Mouse (Mus musculus): Measurements from ENCODE around the gene Zfp385a.
"Not testable (repeated sequence)": the region's sequence is repeated elsewhere in the genome, so short reads cannot be mapped to it uniquely, and the experiment has no call there.

Zfp385a gene

DNA sequence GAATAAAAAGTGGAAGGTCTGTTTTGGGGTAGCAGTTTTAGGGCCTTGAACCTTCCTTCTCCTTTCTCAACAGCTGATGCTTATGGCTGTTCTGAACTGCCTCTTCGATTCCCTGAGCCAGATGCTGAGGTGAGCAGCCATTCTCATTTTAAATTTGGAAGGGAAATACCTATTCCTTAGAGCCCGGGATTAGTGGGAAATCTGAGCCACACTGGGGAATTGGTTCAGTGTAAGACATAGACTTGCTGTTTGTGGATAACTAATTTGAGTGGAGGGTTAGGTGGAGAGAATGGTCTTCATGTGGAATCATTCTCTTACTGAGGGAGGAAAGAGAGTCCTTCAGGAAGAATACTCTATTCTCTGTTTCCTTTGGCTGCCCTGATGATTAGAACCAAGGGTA lies 45.2 kb downstream of the Zfp385a start:
- in situ Hi-C loops (cut with MboI, MseI): no loop called here

DNA sequence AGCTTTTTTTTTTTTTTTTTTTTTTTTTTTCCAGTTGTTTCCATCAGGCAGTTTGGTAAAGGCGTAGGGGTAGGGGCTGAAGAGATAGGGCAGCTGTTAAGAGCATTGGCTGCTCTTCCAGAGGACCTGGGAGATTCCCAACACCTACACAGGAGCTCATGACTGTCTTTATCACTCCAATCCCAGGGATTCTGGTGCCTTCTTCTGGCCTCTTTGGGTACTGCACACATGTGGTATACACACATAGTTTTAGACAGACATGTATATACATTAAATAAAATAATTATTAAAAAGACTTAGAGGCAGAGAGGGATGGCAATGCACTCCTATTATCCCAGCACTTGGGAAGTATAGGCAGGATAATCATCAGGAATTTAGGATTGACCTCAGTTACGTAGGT lies 46.5 kb downstream of the Zfp385a start:
- in situ Hi-C loops (cut with MboI, MseI): no loop called here

DNA sequence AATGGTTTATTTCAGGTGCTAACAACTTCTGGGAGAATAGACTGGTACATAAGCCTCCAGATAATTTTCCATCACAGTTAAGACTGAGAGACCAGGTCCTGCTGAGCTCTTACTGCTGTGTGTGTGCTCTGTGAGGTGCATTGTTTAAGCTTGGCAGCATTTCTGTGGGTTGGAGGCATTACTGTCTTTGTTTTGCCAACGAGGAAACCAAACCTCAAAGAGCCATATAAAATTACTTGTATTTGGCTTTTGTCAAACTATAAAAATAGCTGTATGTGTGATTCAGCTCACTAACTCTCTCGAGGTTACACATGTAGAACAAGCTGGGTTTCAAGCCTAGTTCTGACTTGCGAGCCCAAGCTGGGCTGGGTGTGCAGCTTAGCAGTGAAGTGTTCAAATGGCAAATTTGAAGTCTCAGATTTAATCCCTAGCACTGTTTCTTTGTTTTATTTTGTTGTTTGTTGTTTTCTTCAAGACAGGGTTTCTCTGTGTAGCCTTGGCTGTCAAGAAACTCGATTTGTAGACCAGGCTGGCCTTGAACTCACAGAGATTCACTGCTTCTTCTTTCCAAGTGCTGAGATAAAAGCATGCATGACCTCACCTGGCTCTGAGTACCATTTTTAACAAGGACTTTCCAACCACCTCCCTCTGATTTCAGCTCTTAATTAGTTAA lies 47.1 kb downstream of the Zfp385a start:
- in situ Hi-C loops (cut with MboI, MseI): no loop called here

DNA sequence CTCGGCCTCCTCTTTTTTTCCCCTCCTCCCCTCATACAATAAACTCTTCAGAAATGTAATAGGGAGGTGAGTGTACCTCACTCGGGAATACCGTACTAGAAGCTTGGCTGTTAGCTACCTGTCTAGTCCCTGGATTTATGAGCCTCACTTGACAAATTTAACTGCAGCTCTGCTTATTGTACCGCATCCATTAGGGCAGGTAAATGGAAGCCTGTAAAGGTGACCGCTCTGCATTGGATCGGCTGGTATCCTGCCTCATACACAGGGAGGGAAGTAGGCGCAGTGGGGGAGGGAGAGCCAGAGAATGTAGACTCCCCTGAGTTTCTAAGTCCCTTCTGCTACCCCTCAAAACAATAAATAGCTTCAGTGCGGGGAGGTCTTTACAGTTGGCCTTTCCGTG lies 49.0 kb downstream of the Zfp385a start:
- in situ Hi-C loops (cut with MboI, MseI): no loop called here

DNA sequence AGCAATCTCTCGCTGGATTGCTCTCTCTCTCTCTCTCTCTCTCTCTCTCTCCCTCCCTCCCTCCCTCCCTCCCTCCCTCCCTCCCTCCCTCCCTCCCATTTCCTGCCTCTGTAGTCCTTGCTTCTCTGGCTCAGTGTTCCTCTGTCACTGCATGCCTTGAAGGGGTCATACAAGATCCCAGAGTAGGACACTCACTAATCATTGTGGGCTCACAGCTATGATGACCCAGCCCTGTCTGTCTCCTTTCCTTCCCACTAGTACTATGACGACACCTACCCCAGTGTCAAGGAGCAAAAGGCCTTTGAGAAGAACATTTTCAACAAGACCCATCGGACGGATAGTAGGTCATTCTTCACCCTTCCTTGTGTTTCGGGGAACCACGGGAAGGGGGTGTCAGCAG lies 49.5 kb downstream of the Zfp385a start:
- in situ Hi-C loops (cut with MboI, MseI): no loop called here

DNA sequence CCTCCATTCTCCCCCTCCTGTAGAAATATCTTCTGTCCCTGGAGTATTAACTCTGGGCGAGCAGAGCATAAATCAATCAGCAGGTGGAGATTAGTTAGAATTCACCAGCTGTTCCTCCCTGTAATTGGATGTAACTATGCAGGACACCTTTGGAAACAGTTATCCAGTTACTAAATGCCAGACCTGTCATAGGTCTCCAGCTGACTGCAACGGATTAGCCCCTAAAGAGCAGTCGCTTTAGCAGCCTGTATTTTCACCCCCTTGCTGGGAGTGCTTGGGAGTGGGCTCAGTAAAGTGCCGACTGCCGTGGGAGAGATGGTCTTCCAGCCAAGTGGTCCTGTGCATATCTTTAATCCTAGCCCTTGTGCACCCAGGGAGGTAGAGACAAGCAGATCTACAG lies 50.3 kb downstream of the Zfp385a start:
- in situ Hi-C loops (cut with MboI, MseI): no loop called here

DNA sequence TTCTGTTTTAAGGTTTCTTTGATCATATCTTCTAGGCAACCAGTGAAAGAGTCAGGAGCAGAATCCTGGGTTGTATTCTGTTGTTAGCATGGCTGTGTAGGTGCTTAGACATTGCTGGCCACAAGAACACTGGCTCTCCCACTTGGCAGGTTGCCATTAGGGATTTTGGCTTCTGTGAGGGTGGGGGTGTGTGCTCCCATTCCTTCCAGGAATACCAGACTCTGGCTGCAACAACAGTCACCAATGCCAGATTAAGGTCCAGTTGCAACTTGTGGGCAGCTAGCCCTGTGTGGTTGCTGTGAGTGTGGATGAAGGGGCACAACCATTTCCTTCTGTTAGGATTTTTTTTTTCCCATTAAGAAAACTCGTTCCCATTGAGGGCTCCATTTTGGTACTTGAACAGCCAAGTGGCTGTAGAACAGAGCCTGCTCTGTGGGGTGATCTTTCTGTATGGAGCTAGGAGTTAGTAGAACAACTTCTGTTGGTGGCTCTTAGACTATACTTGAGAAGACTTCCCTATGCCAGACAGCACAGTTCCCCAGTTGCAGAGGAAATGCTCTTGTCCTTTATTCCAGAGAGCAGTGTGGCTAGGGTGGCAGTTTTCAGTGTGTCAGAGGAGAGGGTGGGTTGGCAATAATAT lies 54.0 kb downstream of the Zfp385a start:
- in situ Hi-C loops (cut with MboI, MseI): no loop called here

DNA sequence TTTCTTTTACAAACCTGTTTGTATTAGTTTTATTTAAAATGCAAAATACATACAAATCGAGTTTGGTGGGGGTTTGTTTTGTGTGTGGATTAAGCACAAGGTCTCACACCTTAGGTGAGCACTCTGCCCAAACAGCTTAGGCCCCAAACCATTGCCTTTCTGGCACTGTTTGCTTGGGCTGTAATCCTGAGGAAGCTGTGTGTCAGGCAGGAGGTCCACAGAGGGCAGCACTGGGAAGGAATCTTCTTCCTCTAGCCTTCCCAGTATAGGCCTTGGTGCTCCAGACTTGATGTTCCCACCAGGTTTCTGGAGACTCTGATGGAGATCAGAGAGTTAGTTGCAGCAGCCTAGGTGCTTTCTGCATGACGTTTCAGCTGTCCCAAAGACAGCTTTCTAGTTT lies 55.2 kb downstream of the Zfp385a start:
- in situ Hi-C loops (cut with MboI, MseI): no loop called here

DNA sequence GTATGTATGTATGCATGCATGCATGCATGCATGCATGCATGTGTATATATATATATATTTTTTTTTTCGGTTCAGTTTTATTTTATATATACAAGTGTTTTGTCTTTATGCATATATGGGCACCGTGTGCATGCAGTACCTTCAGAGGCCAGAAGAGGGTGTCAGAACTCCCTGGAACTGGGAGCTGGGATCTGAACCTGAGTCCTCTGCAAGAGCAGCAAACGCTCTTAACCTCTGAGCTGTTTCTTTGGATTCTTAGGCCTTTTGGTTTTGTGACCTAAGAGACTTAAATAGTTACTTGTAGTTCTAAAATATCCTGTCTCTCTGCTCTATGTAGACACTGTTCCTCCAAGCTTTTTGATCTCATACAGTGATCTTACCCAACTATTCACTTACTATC lies 55.8 kb downstream of the Zfp385a start:
- in situ Hi-C loops (cut with MboI, MseI): no loop called here

DNA sequence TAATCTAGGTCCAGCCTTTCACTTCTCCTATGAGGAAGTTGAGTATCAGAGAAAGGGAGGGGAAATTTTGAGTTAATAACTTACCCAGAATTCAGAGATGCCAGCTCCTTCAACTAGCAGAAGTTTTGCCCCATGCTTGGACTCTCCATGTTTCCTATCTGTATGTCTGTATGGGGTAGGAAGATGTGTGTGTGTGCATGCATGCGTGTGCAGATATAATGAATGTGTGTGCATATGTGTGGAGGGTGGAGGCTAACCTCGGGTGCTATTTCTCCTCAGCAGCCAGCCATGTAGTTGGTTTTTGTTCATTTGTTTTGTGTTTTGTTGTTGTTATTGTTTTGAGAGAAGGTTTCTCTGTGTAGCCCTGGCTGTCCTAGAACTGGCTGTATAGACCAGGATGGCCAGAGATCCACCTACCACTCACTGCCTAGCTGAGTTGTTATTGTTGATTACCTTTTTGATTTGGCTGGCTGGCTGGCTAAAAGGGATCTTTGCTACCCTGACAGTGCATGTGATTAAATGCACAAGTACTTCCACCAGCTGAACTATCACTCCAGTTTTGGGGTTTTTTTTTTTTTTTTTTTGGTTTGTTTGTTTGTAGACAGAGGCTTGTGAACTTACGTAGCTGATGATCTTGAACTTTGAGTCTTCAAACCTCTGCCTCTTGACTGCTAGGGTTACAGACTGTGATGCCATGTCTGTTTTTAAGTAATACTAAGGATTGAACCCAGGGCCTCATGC lies 58.3 kb downstream of the Zfp385a start:
- in situ Hi-C loops (cut with MboI, MseI): no loop called here

DNA sequence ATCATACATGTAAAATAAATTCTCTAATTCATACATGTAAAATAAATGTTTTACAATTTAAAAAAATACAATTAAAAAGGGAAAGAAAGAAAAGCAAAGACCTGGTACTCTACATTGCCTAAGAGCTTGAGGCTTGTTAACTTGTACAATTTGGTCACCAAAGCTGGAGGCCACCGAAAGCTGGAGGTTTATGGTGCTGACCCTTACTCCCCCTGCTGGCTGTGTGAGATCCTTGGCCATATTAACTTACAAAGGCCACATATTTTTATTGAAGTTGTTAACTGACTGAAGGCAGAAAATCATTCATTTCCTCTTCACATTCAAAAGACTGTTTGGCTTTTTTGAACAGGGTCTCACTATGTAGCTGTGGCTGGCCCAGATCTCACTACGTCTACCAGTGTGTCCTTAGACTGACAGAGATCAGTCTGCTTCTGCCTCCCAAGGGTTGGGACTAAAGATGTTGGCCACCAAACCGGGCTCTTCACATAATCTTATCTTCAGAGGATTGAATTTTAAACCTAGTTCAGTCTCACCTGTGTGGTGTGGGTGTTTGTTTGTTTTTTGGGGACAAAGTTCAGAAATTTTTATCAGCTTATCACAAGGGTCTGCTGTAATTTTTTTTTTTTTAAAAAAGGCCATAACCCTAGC lies 59.0 kb downstream of the Zfp385a start:
- in situ Hi-C loops (cut with MboI, MseI): no loop called here

DNA sequence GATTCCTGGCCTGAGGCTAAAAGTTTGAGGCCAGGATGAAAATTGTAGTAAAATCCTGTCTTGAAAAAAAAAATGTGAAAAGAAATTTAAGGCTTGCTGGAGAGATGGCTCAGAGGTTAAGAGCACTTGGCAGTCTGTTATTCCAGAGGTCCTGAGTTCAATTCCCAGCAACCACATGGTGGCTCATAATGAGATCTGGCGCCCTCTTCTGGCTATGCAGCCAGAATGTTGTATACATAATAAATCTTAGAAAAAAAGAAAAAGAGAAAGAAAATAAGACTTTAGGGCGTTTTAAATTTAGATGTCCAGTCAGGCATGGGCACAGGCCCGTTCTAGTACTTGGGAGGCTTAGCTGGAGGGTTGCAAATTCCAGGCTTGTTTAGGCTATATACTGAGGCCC lies 60.1 kb downstream of the Zfp385a start:
- in situ Hi-C loops (cut with MboI, MseI): no loop called here

DNA sequence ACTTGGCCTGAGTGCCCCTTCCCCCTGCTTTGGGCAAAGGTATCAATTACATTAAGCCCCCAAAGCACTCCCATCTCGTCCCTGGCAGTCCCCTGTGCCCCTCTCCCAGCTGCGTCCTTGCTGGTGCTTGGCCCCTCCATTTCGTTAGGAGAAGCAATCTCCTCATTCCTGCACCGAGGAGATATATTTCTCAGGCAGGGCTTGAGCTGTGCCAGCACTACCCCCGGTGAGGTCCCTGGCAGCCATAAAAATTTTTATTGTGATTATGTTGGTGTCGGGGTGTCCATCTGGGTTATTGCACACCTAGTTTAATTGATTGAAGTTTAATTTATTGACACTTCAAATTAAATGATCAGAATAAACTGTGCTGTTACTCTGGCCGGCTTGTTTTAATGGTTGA lies 61.9 kb downstream of the Zfp385a start:
- in situ Hi-C loops (cut with MboI, MseI): no loop called here

DNA sequence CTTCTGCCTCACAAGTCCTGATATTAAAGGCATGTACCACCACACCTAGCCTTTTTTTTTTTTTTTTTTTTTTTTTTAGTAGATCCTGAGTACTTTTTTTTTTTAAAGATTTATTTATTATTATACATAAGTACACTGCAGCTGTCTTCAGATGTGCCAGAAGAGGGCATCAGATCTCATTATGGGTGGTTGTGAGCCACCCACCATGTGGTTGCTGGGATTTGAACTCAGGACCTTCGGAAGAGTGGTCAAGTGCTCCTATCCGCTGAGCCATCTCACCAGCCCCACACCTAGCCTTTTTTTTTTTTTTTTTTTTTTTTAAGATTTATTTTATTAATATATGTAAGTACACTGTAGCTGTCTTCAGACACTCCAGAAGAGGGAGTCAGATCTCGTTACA lies 64.0 kb downstream of the Zfp385a start:
- in situ Hi-C loops (cut with MboI, MseI): not testable (repeated sequence)

DNA sequence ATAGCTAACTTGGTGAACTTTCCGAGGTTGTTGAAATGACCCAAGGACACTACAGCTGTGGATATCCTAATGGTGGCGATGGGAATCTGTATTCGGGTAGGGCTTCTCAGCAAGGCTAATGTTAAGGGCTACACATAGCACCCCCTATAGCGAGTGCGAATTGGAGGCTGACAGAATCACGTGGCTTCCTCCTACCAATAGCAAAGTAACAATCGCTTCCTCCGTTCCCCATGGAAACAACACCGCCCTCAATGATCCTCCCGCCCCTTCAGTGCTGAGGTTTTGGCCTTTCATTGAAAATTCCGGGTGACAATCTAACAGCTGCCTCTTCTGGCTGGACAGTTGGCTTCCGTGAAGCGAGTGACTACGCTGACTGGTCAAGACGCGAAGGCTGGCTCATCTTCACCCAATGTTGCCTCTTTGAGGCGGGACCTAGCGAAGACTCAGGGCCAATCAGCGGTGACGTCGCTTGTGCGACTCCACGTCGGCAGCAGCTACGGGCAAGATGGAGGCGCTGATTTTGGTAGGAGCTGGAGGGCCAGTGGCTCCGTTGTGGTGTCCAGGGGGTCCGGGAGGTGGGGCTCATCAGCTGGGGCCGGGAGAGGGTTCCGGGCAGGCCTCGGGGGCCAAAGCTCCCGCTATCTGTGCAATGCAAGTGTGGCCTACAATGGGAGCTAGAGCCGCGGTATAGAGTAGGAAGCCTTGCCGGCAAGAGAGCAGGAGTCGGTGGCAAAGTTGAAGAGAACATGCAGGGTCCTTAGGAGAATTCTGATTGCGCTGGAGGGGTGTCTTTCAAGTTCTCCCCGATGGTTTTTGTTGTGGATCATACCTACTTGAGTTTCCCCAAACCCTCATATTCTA lies 67.2 kb downstream of the Zfp385a start, which contains the start of gene Copz1:
Copz1 (plus strand) TSS at position 296 of the 861 bp plus-strand sequence.
- in situ Hi-C loops (cut with MboI, MseI): no loop called here

DNA sequence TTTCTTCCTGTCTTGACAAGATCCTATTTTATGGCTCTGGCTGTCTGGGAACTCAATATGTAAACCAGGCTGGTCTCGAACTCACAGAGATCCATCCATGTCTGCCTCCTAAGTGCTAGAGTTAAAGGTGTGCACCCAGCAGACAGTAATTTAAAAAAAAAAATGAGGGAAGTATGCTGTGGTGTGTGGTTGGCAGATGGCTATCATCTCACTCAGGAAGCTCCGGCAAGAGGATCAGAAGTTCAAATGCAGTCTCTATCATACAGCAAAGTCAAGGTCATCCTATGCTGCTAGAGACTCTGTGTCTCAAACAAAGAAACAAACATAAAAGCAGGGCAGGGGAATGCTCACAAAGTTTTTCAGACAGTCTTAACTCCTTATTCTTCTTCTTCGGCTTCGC lies 71.0 kb downstream of the Zfp385a start:
- in situ Hi-C loops (cut with MboI, MseI): no loop called here

DNA sequence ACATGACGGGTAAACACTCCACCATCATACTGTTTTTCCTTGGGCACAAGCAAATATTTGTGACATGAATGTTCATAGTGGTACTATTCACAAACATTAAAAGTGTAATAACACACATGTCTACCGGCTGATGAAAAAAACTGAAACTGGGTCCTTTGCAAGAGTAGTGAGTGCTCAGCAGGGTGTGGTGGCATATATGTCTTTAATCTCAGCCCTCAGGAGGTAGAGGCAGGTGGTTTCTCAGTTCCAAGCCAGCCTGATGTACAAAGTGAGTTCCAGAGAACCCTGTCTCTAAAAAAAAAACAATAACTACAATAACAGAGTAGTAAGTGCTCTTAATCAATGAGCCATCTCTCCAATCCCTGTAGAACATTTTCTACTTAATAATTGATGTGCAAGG lies 75.1 kb downstream of the Zfp385a start:
- in situ Hi-C loops (cut with MboI, MseI): no loop called here
